Mouse (Mus musculus) CH12.LX (cell line): ENCODE data around the gene Prickle2. TPM values are rescaled to one million over a fixed set of nuclear protein-coding genes. Genes with fewer than 3 reads are reported as not detected.

Experiments used
- DNase-seq: peaks from one replicate; pipeline ENCODE4 v3.0.0-alpha.2; 2013; ENCODE audit errors: extremely low read depth
- H3K27ac ChIP-seq: 2 replicates; pipeline ENCODE4 v1.5.1; 2012; ENCODE audit warnings: low read depth, mild to moderate bottlenecking, control low read depth, moderate library complexity; ENCODE audit not compliant: insufficient read depth
- H3K27me3 ChIP-seq: replicated peaks from 2 replicates; pipeline ENCODE3; 2012; ENCODE audit warnings: inconsistent platforms
- H3K36me3 ChIP-seq, 2 experiments: replicated peaks in 1 of 2; 2 replicates each; pipeline versions ENCODE3 to v1.6.1; 2012; ENCODE audit warnings: inconsistent platforms in 1 of 2, low read length in 1 of 2, mild to moderate bottlenecking in 1 of 2, mixed read lengths in 1 of 2, moderate library complexity in 1 of 2; ENCODE audit not compliant: control insufficient read depth in 1 of 2, insufficient read depth in 1 of 2
- H3K4me1 ChIP-seq, 2 experiments: 2 replicates each; pipeline ENCODE4 v1.6.1; 2012; ENCODE audit warnings: inconsistent platforms in 1 of 2, moderate library complexity in 1 of 2; ENCODE audit not compliant: insufficient read depth in 2 of 2, control insufficient read depth in 1 of 2
- H3K4me2 ChIP-seq: 2 replicates; pipeline ENCODE4 v1.6.1; 2012; ENCODE audit warnings: low read depth, mild to moderate bottlenecking, control low read depth; ENCODE audit not compliant: poor library complexity, insufficient read depth, severe bottlenecking
- H3K4me3 ChIP-seq, 3 experiments: fragments of 150-350 bp in 1 of 3; sonication (generic) in 1 of 3; replicated peaks in 1 of 3; 2 replicates each; pipeline versions ENCODE3 to v1.5.1; 2011 to 2012; ENCODE audit warnings: low read depth in 2 of 3, low read length in 2 of 3, mild to moderate bottlenecking in 2 of 3, moderate library complexity in 2 of 3, control low read depth in 1 of 3, improper control_type of control experiment in 1 of 3, inconsistent platforms in 1 of 3, mixed read lengths in 1 of 3; ENCODE audit not compliant: poor library complexity in 1 of 3
- H3K79me2 ChIP-seq: replicated peaks from 2 replicates; pipeline ENCODE4 v1.6.1; 2012; ENCODE audit warnings: mild to moderate bottlenecking, moderate library complexity; ENCODE audit not compliant: control insufficient read depth, poor library complexity, insufficient read depth, severe bottlenecking; ENCODE audit errors: extremely low read depth
- H3K9ac ChIP-seq: 2 replicates; pipeline ENCODE4 v1.6.1; 2012; ENCODE audit warnings: low read depth, mild to moderate bottlenecking, control low read depth, moderate library complexity; ENCODE audit not compliant: insufficient read depth
- H3K9me3 ChIP-seq: replicated peaks from 2 replicates; pipeline ENCODE3; 2012; ENCODE audit warnings: low read length, inconsistent platforms, mixed read lengths
- CHD1 ChIP-seq: IDR thresholded peaks from 2 replicates; pipeline ENCODE4 v1.6.1; 2012; ENCODE audit warnings: low read depth, low read length, improper control_type of control experiment, inconsistent platforms
- CHD2 ChIP-seq: IDR thresholded peaks from 2 replicates; pipeline ENCODE4 v1.6.1; 2011; ENCODE audit warnings: low read length, improper control_type of control experiment
- CTCF ChIP-seq, 2 experiments: IDR thresholded peaks in 1 of 2; conservative IDR thresholded peaks in 1 of 2; 2 replicates each; pipeline ENCODE4 v1.5.1; 2011 to 2012; ENCODE audit warnings: low read depth in 2 of 2, low read length in 2 of 2, improper control_type of control experiment in 1 of 2, inconsistent platforms in 1 of 2, mild to moderate bottlenecking in 1 of 2, moderate library complexity in 1 of 2
- E2F4 ChIP-seq: IDR thresholded peaks from 2 replicates; pipeline ENCODE4 v1.6.1; 2011; ENCODE audit warnings: low read depth, low read length, improper control_type of control experiment; ENCODE audit not compliant: insufficient replicate concordance
- EP300 ChIP-seq: IDR thresholded peaks from 2 replicates; pipeline ENCODE4 v1.6.1; 2011; ENCODE audit warnings: low read length, improper control_type of control experiment
- GABPA ChIP-seq: IDR thresholded peaks from 2 replicates; pipeline ENCODE4 v1.6.1; 2012; ENCODE audit warnings: low read depth, low read length, improper control_type of control experiment, inconsistent platforms; ENCODE audit not compliant: insufficient replicate concordance
- MAFK ChIP-seq: IDR thresholded peaks from 2 replicates; pipeline ENCODE4 v1.6.1; 2011; ENCODE audit warnings: low read length, improper control_type of control experiment; ENCODE audit not compliant: insufficient replicate concordance
- MAX ChIP-seq: IDR thresholded peaks from 2 replicates; pipeline ENCODE4 v1.6.1; 2011; ENCODE audit warnings: low read length, improper control_type of control experiment
- MAZ ChIP-seq: IDR thresholded peaks from 2 replicates; pipeline ENCODE4 v1.6.1; 2012; ENCODE audit warnings: low read depth, mild to moderate bottlenecking, inconsistent platforms, low read length, improper control_type of control experiment, moderate library complexity
- MYC ChIP-seq: IDR thresholded peaks from 2 replicates; pipeline ENCODE4 v1.6.1; 2011; ENCODE audit warnings: low read depth, mild to moderate bottlenecking, improper control_type of control experiment, low read length
- PAX5 ChIP-seq: IDR thresholded peaks from 2 replicates; pipeline ENCODE4 v1.6.1; 2012; ENCODE audit warnings: low read length, inconsistent platforms, mixed read lengths
- POLR2AphosphoS2 ChIP-seq: IDR thresholded peaks from 2 replicates; pipeline ENCODE4 v1.6.1; 2011; ENCODE audit warnings: low read depth, low read length, improper control_type of control experiment
- RAD21 ChIP-seq: IDR thresholded peaks from 2 replicates; pipeline ENCODE4 v1.6.1; 2011; ENCODE audit warnings: low read depth, mild to moderate bottlenecking, low read length, improper control_type of control experiment, moderate library complexity
- RCOR1 ChIP-seq: conservative IDR thresholded peaks from 2 replicates; pipeline ENCODE4 v1.6.1; 2012; ENCODE audit warnings: low read depth, mild to moderate bottlenecking, inconsistent platforms, low read length, improper control_type of control experiment
- SMC3 ChIP-seq: IDR thresholded peaks from 2 replicates; pipeline ENCODE4 v1.6.1; 2011; ENCODE audit warnings: low read depth, low read length, improper control_type of control experiment
- UBTF ChIP-seq: IDR thresholded peaks from 2 replicates; pipeline ENCODE4 v1.6.1; 2012; ENCODE audit warnings: low read depth, mild to moderate bottlenecking, inconsistent platforms, low read length, improper control_type of control experiment, moderate library complexity
- USF1 ChIP-seq: IDR thresholded peaks from 2 replicates; pipeline ENCODE4 v1.6.1; 2014; ENCODE audit warnings: low read depth, mild to moderate bottlenecking, inconsistent platforms, low read length, improper control_type of control experiment
- ZC3H11A ChIP-seq: IDR thresholded peaks from 2 replicates; pipeline ENCODE4 v1.6.1; 2012; ENCODE audit warnings: low read depth, mild to moderate bottlenecking, inconsistent platforms, low read length, improper control_type of control experiment
- ZKSCAN1 ChIP-seq: IDR thresholded peaks from 2 replicates; pipeline ENCODE4 v1.6.1; 2012; ENCODE audit warnings: low read depth, inconsistent platforms, low read length, improper control_type of control experiment, borderline replicate concordance
- ZMIZ1 ChIP-seq: IDR thresholded peaks from 2 replicates; pipeline ENCODE4 v1.6.1; 2012; ENCODE audit warnings: low read depth, mild to moderate bottlenecking, inconsistent platforms, low read length, improper control_type of control experiment
- ZNF384 ChIP-seq: IDR thresholded peaks from 2 replicates; pipeline ENCODE4 v1.6.1; 2012; ENCODE audit warnings: low read depth, low read length, improper control_type of control experiment, inconsistent platforms
- dilution Hi-C: fragments of 300-500 bp; cut with MboI; formaldehyde crosslinking; loops from 2 replicates; pipeline ENCODE4 v1.14.3; 2020; ENCODE audit warnings: low sequenced_read_pairs; ENCODE audit not compliant: extremely low pct_unique_long_range_greater_than_20kb, extremely low pct_ligation_motif_present
- in situ Hi-C: fragments of 300-500 bp; cut with MboI; formaldehyde crosslinking; loops from 3 replicates; pipeline ENCODE4 v1.14.3; 2019; ENCODE audit warnings: low sequenced_read_pairs, low pct_ligation_motif_present, low pct_unique_long_range_greater_than_20kb, mixed read lengths
- polyA plus RNA-seq: library from polyadenylated mRNA; unstranded; fragments of >175 nt; gene quantifications from 2 replicates; pipeline ENCODE4 v1.2.1, GENCODE M21; 2012; ENCODE audit warnings: low read depth; ENCODE audit not compliant: insufficient read length
- total RNA-seq, 2 experiments: library from RNA; depleted of rRNA; stranded (reverse); fragments of 300-350 nt in 1 of 2; fragments of >200 nt in 1 of 2; gene quantifications; 2 replicates each; pipeline ENCODE4 v1.2.3; 2012 to 2014

Prickle2 gene
- total and polyA plus RNA-seq, 3 experiments: not detected

- H3K36me3 ChIP-seq: no peaks in the 10 kb centered on the region
- H3K4me2 ChIP-seq: no peak overlapping the region
- H3K4me1 ChIP-seq: no peaks in the 10 kb centered on the region
- in situ Hi-C loops (no loop called here), dilution Hi-C loops (no loop called here)
- no peaks in the 10 kb centered on the region for H3K79me2 ChIP-seq
- no peak overlapping the region for H3K27ac ChIP-seq
- no peak overlapping the region for H3K4me3 ChIP-seq
- TF ChIP-seq POLR2AphosphoS2 (no peak), ZC3H11A (no peak), MAZ (no peak), RCOR1 (no peak), ZKSCAN1 (no peak)
- no peaks in the 10 kb centered on the region for H3K27me3 ChIP-seq
- no peak for DNase-seq
- no peak overlapping the region for H3K9ac ChIP-seq
- peaks cover 66% of the 10 kb centered on the region for H3K9me3 ChIP-seq
These were observed 35.3 kb downstream of the Prickle2 start for GRCm38 (mm10) chr6:92670518-92671147.

GRCm38 (mm10) chr6:92669623-92670022, 36.3 kb downstream of the Prickle2 start:
- peaks cover 73% of the 10 kb centered on the region for H3K9me3 ChIP-seq
- no peaks in the 10 kb centered on the region for H3K4me1 ChIP-seq
- in situ Hi-C loops: no loop called here
- no peaks in the 10 kb centered on the region for H3K36me3 ChIP-seq
- no peaks in the 10 kb centered on the region for H3K27me3 ChIP-seq
- TF ChIP-seq CHD2 (no peak), GABPA (no peak), UBTF (no peak), MYC (no peak), ZKSCAN1 (no peak), MAZ (no peak)
- TF ChIP-seq, all 38 proteins: peak for 0
- H3K4me3 ChIP-seq: no peak overlapping the region
- H3K79me2 ChIP-seq: no peaks in the 10 kb centered on the region
- no peak overlapping the region for H3K9ac ChIP-seq
- dilution Hi-C loops: no loop called here
- no peak overlapping the region for H3K4me2 ChIP-seq
- DNase-seq: no peak
- no peak overlapping the region for H3K27ac ChIP-seq

- no peaks in the 10 kb centered on the region for H3K36me3 ChIP-seq
- no peak overlapping the region for H3K9ac ChIP-seq
- DNase-seq: no peak
- H3K4me3 ChIP-seq: no peak overlapping the region
- H3K9me3 ChIP-seq: peaks cover 74% of the 10 kb centered on the region
- H3K4me2 ChIP-seq: no peak overlapping the region
- H3K4me1 ChIP-seq: no peaks in the 10 kb centered on the region
- in situ Hi-C loops: no loop called here
- dilution Hi-C loops: no loop called here
- H3K27ac ChIP-seq: no peak overlapping the region
- no peaks in the 10 kb centered on the region for H3K79me2 ChIP-seq
- TF ChIP-seq EP300 (no peak), SMC3 (no peak), CHD1 (no peak), E2F4 (no peak), MAX (no peak), CHD2 (no peak), UBTF (no peak), CTCF (conservative IDR thresholded peaks at IDR 0.05 in 1 of 2, IDR thresholded peaks at IDR 0.05 in 1 of 2; ENCODE audit: low read depth in 2 of 2, low read length in 2 of 2) (no peak), PAX5 (no peak), MAFK (no peak), USF1 (no peak), ZMIZ1 (no peak), ZNF384 (no peak), RAD21 (no peak), ZC3H11A (no peak)
- no peaks in the 10 kb centered on the region for H3K27me3 ChIP-seq
These were observed 38.4 kb downstream of the Prickle2 start for GRCm38 (mm10) chr6:92667544-92667943.
